Comparison of ENCODE assay signal across 10 mouse cellular contexts in the genomic region with DNA sequence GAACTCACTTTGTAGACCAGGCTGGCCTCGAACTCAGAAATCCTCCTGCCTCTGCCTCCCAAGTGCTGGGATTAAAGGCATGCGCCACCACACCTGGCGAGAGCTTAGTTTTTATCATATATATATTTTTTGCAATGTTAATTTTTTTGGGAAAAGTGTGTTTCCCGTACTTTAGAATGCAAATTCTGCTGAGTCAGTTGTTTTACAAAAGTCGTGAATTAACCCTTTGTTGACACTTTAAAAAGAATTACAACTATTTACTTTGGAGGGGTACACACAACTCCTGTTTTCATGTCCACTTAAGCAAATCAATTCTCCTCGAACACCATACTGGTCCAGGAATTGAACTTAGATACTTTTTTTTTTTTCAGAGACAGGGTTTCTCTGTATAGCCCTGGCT. TPM values are rescaled to one million over a fixed set of nuclear protein-coding genes. Genes with fewer than 3 reads are reported as not detected.
A peak's percentile ranks its signal among the peaks of the same experiment; 100 is the strongest.
DNase-seq lines count a peak whose midpoint lies in the region; ATAC-seq and TF ChIP-seq lines count a peak whose summit lies in the region.
"Had no signal": no experiment of that assay in that cellular context is flagged by ENCODE, and none has a peak within 500 bp of the region (broad histone marks: within the 10 kb centered on the region; RNA-seq: fewer than 3 reads in every experiment).

No protein-coding gene starts in this region.

- no peak for DNase-seq in heart, postnatal 10 days
- DNase-seq in G1E (ENCODE audit: low spot score): no peak
- no peak for DNase-seq in midbrain, embryonic 11.5 days (ENCODE audit: low spot score, missing footprints)
- DNase-seq in spleen, postnatal 36 days (ENCODE audit: low spot score in 2 of 2): no peak
- DNase-seq in layer of hippocampus, postnatal 14 days (ENCODE audit: low spot score in 2 of 2): no peak
- no peak for DNase-seq in gastrocnemius, postnatal 10 days
- DNase-seq: cerebellum, adult 11 months; kidney, adult 2 months had no signal

- H3K9ac ChIP-seq in heart, embryonic 14.5 days (ENCODE audit: low read length): peak overlapping the region; percentile 89
- H3K9ac ChIP-seq in hindbrain, embryonic 13.5 days: no peak overlapping the region
- H3K9ac ChIP-seq in midbrain, embryonic 11.5 days (ENCODE audit: low read length): no peak overlapping the region

- WGBS in heart, embryonic 14.5 days: 58% methylated on average over 6 of the region's 6 CpGs
- WGBS in hindbrain, embryonic 13.5 days: 61% methylated on average over 6 of the region's 6 CpGs
- WGBS in midbrain, embryonic 11.5 days: 69% methylated on average over 6 of the region's 6 CpGs

- H3K4me2 ChIP-seq in heart, embryonic 14.5 days (ENCODE audit: low read length): peak overlapping the region; percentile 73
- peak overlapping the region; percentile 62 for H3K4me2 ChIP-seq in hindbrain, embryonic 13.5 days
- peak overlapping the region; percentile 72 for H3K4me2 ChIP-seq in midbrain, embryonic 11.5 days

- peaks cover 24% of the 10 kb centered on the region for H3K36me3 ChIP-seq in heart, embryonic 14.5 days (ENCODE audit: control insufficient read depth, insufficient read depth, low read length)
- peaks cover 39% of the 10 kb centered on the region for H3K36me3 ChIP-seq in G1E (replicated peaks)
- H3K36me3 ChIP-seq in hindbrain, embryonic 13.5 days: peaks cover 21% of the 10 kb centered on the region
- H3K36me3 ChIP-seq in midbrain, embryonic 11.5 days (ENCODE audit: control insufficient read depth, insufficient read depth, low read length): no peaks in the 10 kb centered on the region

- peaks cover 0 to 22% of the 10 kb centered on the region in 2 experiments; a peak in 2 of 4 replicates for H3K4me1 ChIP-seq in heart, embryonic 14.5 days (ENCODE audit: control insufficient read depth in 2 of 2, insufficient read depth in 2 of 2, low read length in 2 of 2)
- H3K4me1 ChIP-seq in G1E (ENCODE audit: insufficient read depth, low read depth, low read length): peaks cover 47% of the 10 kb centered on the region
- peaks cover 44% of the 10 kb centered on the region for H3K4me1 ChIP-seq in hindbrain, embryonic 13.5 days (replicated peaks)
- peaks cover 6% of the 10 kb centered on the region for H3K4me1 ChIP-seq in midbrain, embryonic 11.5 days (ENCODE audit: control insufficient read depth, insufficient read depth, low read length)

- no peak for TF ChIP-seq CTCF in G1E (IDR thresholded peaks at IDR 0.05; ENCODE audit: low read depth, low read length)

- no peak for ATAC-seq in heart, embryonic 14.5 days (ENCODE audit: insufficient number of reproducible peaks, insufficient read depth, low FRiP score, low read depth)
- ATAC-seq in G1E (ENCODE audit: extremely low read depth, insufficient number of reproducible peaks, low FRiP score, poor library complexity, severe bottlenecking): no peak
- no peak for ATAC-seq in hindbrain, embryonic 13.5 days (ENCODE audit: low FRiP score)
- no peak for ATAC-seq in midbrain, embryonic 11.5 days (ENCODE audit: low FRiP score)

- no peaks in the 10 kb centered on the region for H3K27me3 ChIP-seq in heart, embryonic 14.5 days (ENCODE audit: control insufficient read depth, insufficient read depth, low read length)
- no peaks in the 10 kb centered on the region for H3K27me3 ChIP-seq in G1E (ENCODE audit: insufficient read depth, low read length)
- H3K27me3 ChIP-seq in hindbrain, embryonic 13.5 days: no peaks in the 10 kb centered on the region
- H3K27me3 ChIP-seq in midbrain, embryonic 11.5 days (ENCODE audit: control insufficient read depth, insufficient read depth, low read length): no peaks in the 10 kb centered on the region

- peak overlapping the region; percentile 64 to 75 for H3K4me3 ChIP-seq in heart, embryonic 14.5 days (ENCODE audit: control insufficient read depth in 1 of 2, insufficient read depth in 1 of 2, low read depth in 1 of 2, low read length in 2 of 2)
- H3K4me3 ChIP-seq in G1E (ENCODE audit: low read depth, low read length): peak overlapping the region; percentile 80
- H3K4me3 ChIP-seq in hindbrain, embryonic 13.5 days: peak overlapping the region; percentile 84
- peak overlapping the region; percentile 89 for H3K4me3 ChIP-seq in midbrain, embryonic 11.5 days (ENCODE audit: low read depth, low read length)

- intact Hi-C loops in heart, postnatal 10 days (cut with DNase I): no loop called here

- no peak overlapping the region for H3K27ac ChIP-seq in heart, embryonic 14.5 days (replicated peaks in 1 of 2; ENCODE audit: control insufficient read depth in 1 of 2, insufficient read depth in 1 of 2, low read depth in 2 of 2, low read length in 2 of 2)
- H3K27ac ChIP-seq in hindbrain, embryonic 13.5 days: no peak overlapping the region
- H3K27ac ChIP-seq in midbrain, embryonic 11.5 days (ENCODE audit: low read depth, low read length): no peak overlapping the region

- H3K9me3 ChIP-seq in heart, embryonic 14.5 days (ENCODE audit: control insufficient read depth, low read length): no peaks in the 10 kb centered on the region
- H3K9me3 ChIP-seq in G1E (replicated peaks): no peaks in the 10 kb centered on the region
- H3K9me3 ChIP-seq in hindbrain, embryonic 13.5 days: no peaks in the 10 kb centered on the region
- H3K9me3 ChIP-seq in midbrain, embryonic 11.5 days (ENCODE audit: control insufficient read depth, low read length): no peaks in the 10 kb centered on the region

RNA-seq across cellular contexts. Expression of gene Dhx30, which starts 15.3 kb away (rescaled TPM):
- 89.5 and 94.5 TPM in 2 replicates for polyA plus RNA-seq in heart, embryonic 14.5 days (2014; fragmentation: Nextera tagmentation; extraction: Ambion mirVana)
- total RNA-seq in heart, postnatal 10 days (2021): 10 to 100 TPM; 67.7 to 78.4 TPM
- total RNA-seq in G1E (2014; fragmentation: Nextera tagmentation): 61.6 and 64.5 TPM in 2 replicates
- total RNA-seq in G1E (2017): 49.5 and 52.7 TPM in 2 replicates
- 20.1 and 23.6 TPM in 2 replicates for polyA plus RNA-seq in G1E (2012)
- polyA plus RNA-seq in hindbrain, embryonic 13.5 days (2015; fragmentation: Nextera tagmentation; extraction: Ambion mirVana): 186 and 189 TPM in 2 replicates
- 161 and 164 TPM in 2 replicates for polyA plus RNA-seq in midbrain, embryonic 11.5 days (2014; fragmentation: Nextera tagmentation; extraction: Ambion mirVana)
- 100 to 1,000 TPM; 129 to 150 TPM for total RNA-seq in layer of hippocampus, postnatal 14 days (2021)
- total RNA-seq in gastrocnemius, postnatal 10 days (2021): 10 to 100 TPM; 43.3 to 45.5 TPM

RNA-seq across cellular contexts. Expression of gene Smarcc1, which starts 15.4 kb away (rescaled TPM):
- polyA plus RNA-seq in heart, embryonic 14.5 days (2014; fragmentation: Nextera tagmentation; extraction: Ambion mirVana): 73.8 and 80.7 TPM in 2 replicates
- total RNA-seq in heart, postnatal 10 days (2021): 10 to 100 TPM; 42.1 to 47.5 TPM
- total RNA-seq in G1E (2014; fragmentation: Nextera tagmentation) (133 and 146 TPM in 2 replicates), G1E (2017) (41.7 and 51.1 TPM in 2 replicates)
- 72.8 and 94.5 TPM in 2 replicates for polyA plus RNA-seq in G1E (2012)
- 133 and 135 TPM in 2 replicates for polyA plus RNA-seq in hindbrain, embryonic 13.5 days (2015; fragmentation: Nextera tagmentation; extraction: Ambion mirVana)
- 146 and 160 TPM in 2 replicates for polyA plus RNA-seq in midbrain, embryonic 11.5 days (2014; fragmentation: Nextera tagmentation; extraction: Ambion mirVana)
- total RNA-seq in layer of hippocampus, postnatal 14 days (2021): 10 to 100 TPM; 65.2 to 65.5 TPM
- total RNA-seq in gastrocnemius, postnatal 10 days (2021): 10 to 100 TPM; 34.5 to 41.9 TPM
